Mouse (Mus musculus) midbrain, embryonic 14.5 days (tissue): ENCODE results near the gene Zmat3. TPM values are rescaled to one million over a fixed set of nuclear protein-coding genes. Genes with fewer than 3 reads are reported as not detected.
A peak's percentile ranks its signal among the peaks of the same experiment; 100 is the strongest.

Experiments used
- ATAC-seq: fragments of 200-750 bp; cut with Nextera tagmentation; 2 replicates; pipeline ENCODE4 v1.8.0; 2017; ENCODE audit warnings: moderate number of reproducible peaks, moderate library complexity; ENCODE audit not compliant: low FRiP score, low TSS enrichment
- DNase-seq: peaks from one replicate; pipeline ENCODE4 v3.0.0-alpha.2; 2015
- H3K27ac ChIP-seq: fragments of 300-500 bp; sonication (generic); replicated peaks from 2 replicates; pipeline ENCODE4 v1.5.1; 2014; ENCODE audit warnings: mild to moderate bottlenecking, low read depth, low read length, moderate library complexity
- H3K27me3 ChIP-seq: fragments of 300-500 bp; sonication (generic); 2 replicates; pipeline ENCODE4 v1.6.1; 2014; ENCODE audit warnings: low read length, control low read depth, mixed read lengths; ENCODE audit not compliant: control insufficient read depth, insufficient read depth
- H3K36me3 ChIP-seq: fragments of 300-500 bp; sonication (generic); 2 replicates; pipeline ENCODE4 v1.6.1; 2014; ENCODE audit warnings: low read length, control low read depth; ENCODE audit not compliant: control insufficient read depth, insufficient read depth
- H3K4me1 ChIP-seq: fragments of 300-500 bp; sonication (generic); 2 replicates; pipeline ENCODE4 v1.6.1; 2014; ENCODE audit warnings: mild to moderate bottlenecking, antibody characterized with exemption, low read length, control low read depth; ENCODE audit not compliant: control insufficient read depth, insufficient read depth
- H3K4me2 ChIP-seq: fragments of 300-500 bp; sonication (generic); 2 replicates; pipeline ENCODE4 v1.6.1; 2014; ENCODE audit warnings: mild to moderate bottlenecking, low read length, moderate library complexity
- H3K4me3 ChIP-seq: fragments of 300-500 bp; sonication (generic); replicated peaks from 2 replicates; pipeline ENCODE4 v1.5.1; 2014; ENCODE audit warnings: low read depth, low read length
- H3K9ac ChIP-seq: fragments of 300-500 bp; sonication (generic); replicated peaks from 2 replicates; pipeline ENCODE4 v1.6.1; 2014; ENCODE audit warnings: mild to moderate bottlenecking, low read length, moderate library complexity
- H3K9me3 ChIP-seq: fragments of 300-500 bp; sonication (generic); 2 replicates; pipeline ENCODE4 v1.6.1; 2016; ENCODE audit warnings: low read length, control low read depth, mixed read lengths; ENCODE audit not compliant: control insufficient read depth
- WGBS: fragments of 180-500 bp; shearing (Covaris S2); extraction: QIAGEN DNeasy Blood & Tissue Kit; methylation state at CpG from one replicate; pipeline ENCODE4 v1.1.7; 2014; 5-methylcytosine and 5-hydroxymethylcytosine counted together
- polyA plus RNA-seq: library from polyadenylated mRNA; unstranded; fragments of >200 nt; fragmentation: Nextera tagmentation; extraction: Ambion mirVana; gene quantifications from 2 replicates; pipeline ENCODE4 v1.2.1, GENCODE M21; 2014

Zmat3 gene
- polyA plus RNA-seq, 1 experiment from 2014 or later = 9.7 TPM

- 88% methylated on average over 4 of the region's 4 CpGs for WGBS
- Histone ChIP-seq H3K36me3 (no peaks in the 10 kb centered on the region), H3K9me3 (no peaks in the 10 kb centered on the region), H3K4me2 (no peak overlapping the region), H3K27ac (no peak overlapping the region), H3K4me1 (0 out of 2 replicates have a peak, but pooled peaks cover 3% of the 10 kb centered on the region), H3K27me3 (no peaks in the 10 kb centered on the region), H3K9ac (no peak overlapping the region), H3K4me3 (no peak overlapping the region)
- ATAC-seq (no peak), DNase-seq (no peak)
Measured at GRCm38 (mm10) chr3:32392841-32393240, 27.0 kb upstream of the Zmat3 start.

- H3K36me3 ChIP-seq = no peaks in the 10 kb centered on the region
- H3K27me3 ChIP-seq = no peaks in the 10 kb centered on the region
- no peaks in the 10 kb centered on the region for H3K4me1 ChIP-seq
- no peak overlapping the region for H3K9ac ChIP-seq
- 79% methylated on average over 3 of the region's 3 CpGs for WGBS
- no peak overlapping the region for H3K4me2 ChIP-seq
- no peak overlapping the region for H3K27ac ChIP-seq
- ATAC-seq (no peak), DNase-seq (no peak)
- H3K4me3 ChIP-seq = no peak overlapping the region
- no peaks in the 10 kb centered on the region for H3K9me3 ChIP-seq
Measured at GRCm38 (mm10) chr3:32381556-32381955, 15.7 kb upstream of the Zmat3 start.

- no peak for DNase-seq
- Histone ChIP-seq H3K9ac (no peak overlapping the region), H3K4me1 (no peaks in the 10 kb centered on the region), H3K4me3 (no peak overlapping the region), H3K9me3 (no peaks in the 10 kb centered on the region), H3K36me3 (no peaks in the 10 kb centered on the region), H3K27ac (no peak overlapping the region), H3K4me2 (no peak overlapping the region), H3K27me3 (no peaks in the 10 kb centered on the region)
- WGBS = 32% methylated on average over 2 of the region's 2 CpGs
- no peak for ATAC-seq
Measured at GRCm38 (mm10) chr3:32379891-32380290, 14.1 kb upstream of the Zmat3 start.

- Histone ChIP-seq H3K27me3 (no peaks in the 10 kb centered on the region), H3K4me2 (no peak overlapping the region), H3K9me3 (no peaks in the 10 kb centered on the region), H3K4me1 (no peaks in the 10 kb centered on the region), H3K27ac (no peak overlapping the region), H3K36me3 (no peaks in the 10 kb centered on the region), H3K4me3 (no peak overlapping the region), H3K9ac (no peak overlapping the region)
- ATAC-seq (no peak), DNase-seq (no peak)
- WGBS = 87% methylated on average over 6 of the region's 6 CpGs
Measured at GRCm38 (mm10) chr3:32373236-32373635, 7.4 kb upstream of the Zmat3 start.

- Histone ChIP-seq H3K27me3 (no peaks in the 10 kb centered on the region), H3K4me3 (no peak overlapping the region), H3K9me3 (no peaks in the 10 kb centered on the region), H3K9ac (no peak overlapping the region), H3K36me3 (no peaks in the 10 kb centered on the region), H3K4me2 (no peak overlapping the region), H3K27ac (no peak overlapping the region), H3K4me1 (no peaks in the 10 kb centered on the region)
- DNase-seq = no peak
- no peak for ATAC-seq
- 94% methylated on average over 8 of the region's 8 CpGs for WGBS
Measured at GRCm38 (mm10) chr3:32372470-32372869, 6.7 kb upstream of the Zmat3 start.

GRCm38 (mm10) chr3:32371957-32372356 lies 6.1 kb upstream of the Zmat3 start:
- Histone ChIP-seq H3K27ac (no peak overlapping the region), H3K4me1 (no peaks in the 10 kb centered on the region), H3K27me3 (no peaks in the 10 kb centered on the region), H3K36me3 (no peaks in the 10 kb centered on the region), H3K4me2 (no peak overlapping the region), H3K9ac (no peak overlapping the region), H3K4me3 (no peak overlapping the region), H3K9me3 (no peaks in the 10 kb centered on the region)
- WGBS = 80% methylated on average over 7 of the region's 7 CpGs
- DNase-seq (no peak), ATAC-seq (no peak)

GRCm38 (mm10) chr3:32367516-32367915 lies 1.7 kb upstream of the Zmat3 start:
- Histone ChIP-seq H3K9ac (no peak overlapping the region), H3K4me3 (no peak overlapping the region), H3K27ac (no peak overlapping the region), H3K4me2 (no peak overlapping the region), H3K36me3 (no peaks in the 10 kb centered on the region), H3K4me1 (peaks cover 12% of the 10 kb centered on the region), H3K9me3 (no peaks in the 10 kb centered on the region), H3K27me3 (no peaks in the 10 kb centered on the region)
- no peak for ATAC-seq
- no peak for DNase-seq
- WGBS = 86% methylated on average over 1 of the region's 1 CpGs

GRCm38 (mm10) chr3:32366246-32366734 lies 476 bp upstream of the Zmat3 start:
- peak overlapping the region; percentile 86 for H3K9ac ChIP-seq
- 64% methylated on average over 17 of the region's 17 CpGs for WGBS
- peak; percentile 22; the same call in 1 of the 2 replicates for ATAC-seq

GRCm38 (mm10) chr3:32364841-32365545 lies 821 bp downstream of the Zmat3 start:
- peak; percentile 73 for ATAC-seq
- Histone ChIP-seq H3K4me3 (peak overlapping the region; percentile 88), H3K4me2 (peak overlapping the region; percentile 63), H3K27me3 (no peaks in the 10 kb centered on the region), H3K27ac (peak overlapping the region; percentile 93), H3K36me3 (no peaks in the 10 kb centered on the region), H3K9ac (peak overlapping the region; percentile 86), H3K9me3 (no peaks in the 10 kb centered on the region), H3K4me1 (peaks cover 16% of the 10 kb centered on the region)
- under 1% methylated on average over 54 of the region's 54 CpGs for WGBS
- peak; percentile 79 for DNase-seq

More at GRCm38 (mm10) chr3:32366246-32366734, 476 bp upstream of the Zmat3 start:
- no peaks in the 10 kb centered on the region for H3K27me3 ChIP-seq
- DNase-seq = peak; percentile 50
- peaks cover 12% of the 10 kb centered on the region for H3K4me1 ChIP-seq
- H3K9me3 ChIP-seq = no peaks in the 10 kb centered on the region
- H3K4me2 ChIP-seq = peak overlapping the region; percentile 63
- peak overlapping the region; percentile 93; the same call in 1 of the 2 replicates for H3K27ac ChIP-seq
- H3K4me3 ChIP-seq = peak overlapping the region; percentile 88
- no peaks in the 10 kb centered on the region for H3K36me3 ChIP-seq
